Mouse (Mus musculus) lung, postnatal 0 days (tissue): ENCODE data around the gene Ly86. TPM values are rescaled to one million over a fixed set of nuclear protein-coding genes. Genes with fewer than 3 reads are reported as not detected.

Experiments used
- ATAC-seq: fragments of 200-750 bp; cut with Nextera tagmentation; 2 replicates; pipeline ENCODE4 v1.8.0; 2017; ENCODE audit warnings: moderate library complexity
- DNase-seq: peaks from one replicate; pipeline ENCODE4 v3.0.0-alpha.2; 2016; ENCODE audit warnings: low spot score
- H3K27ac ChIP-seq: fragments of 300-500 bp; sonication (generic); 2 replicates; pipeline ENCODE4 v1.5.1; 2014; ENCODE audit warnings: antibody characterized with exemption, mild to moderate bottlenecking, low read length, mixed read lengths
- H3K27me3 ChIP-seq: fragments of 300-500 bp; sonication (generic); replicated peaks from 2 replicates; pipeline ENCODE4 v1.6.1; 2014; ENCODE audit warnings: low read length, mixed read lengths; ENCODE audit not compliant: insufficient read depth
- H3K36me3 ChIP-seq: fragments of 300-500 bp; sonication (generic); 2 replicates; pipeline ENCODE4 v1.6.1; 2014; ENCODE audit warnings: low read length, mixed read lengths; ENCODE audit not compliant: insufficient read depth
- H3K4me1 ChIP-seq: fragments of 300-500 bp; sonication (generic); 2 replicates; pipeline ENCODE4 v1.6.1; 2014; ENCODE audit warnings: antibody characterized with exemption, low read depth, low read length, mixed read lengths; ENCODE audit not compliant: insufficient read depth
- H3K4me2 ChIP-seq: fragments of 300-500 bp; sonication (generic); replicated peaks from 2 replicates; pipeline ENCODE4 v1.6.1; 2014; ENCODE audit warnings: low read depth, mild to moderate bottlenecking, low read length, moderate library complexity, mixed read lengths
- H3K4me3 ChIP-seq: fragments of 300-500 bp; sonication (generic); 2 replicates; pipeline ENCODE4 v1.5.1; 2014; ENCODE audit warnings: low read depth, low read length
- H3K9ac ChIP-seq: fragments of 300-500 bp; sonication (generic); replicated peaks from 2 replicates; pipeline ENCODE4 v1.6.1; 2014; ENCODE audit warnings: low read depth, mild to moderate bottlenecking
- H3K9me3 ChIP-seq: fragments of 300-500 bp; sonication (generic); 2 replicates; pipeline ENCODE4 v1.6.1; 2016; ENCODE audit warnings: low read length, mixed read lengths
- CTCF ChIP-seq: IDR thresholded peaks from 2 replicates; pipeline ENCODE4 v1.5.1; 2016; ENCODE audit warnings: antibody characterized with exemption, mild to moderate bottlenecking
- EP300 ChIP-seq: IDR thresholded peaks from 2 replicates; pipeline ENCODE4 v1.6.1; 2016; ENCODE audit warnings: antibody characterized with exemption, mild to moderate bottlenecking, control low read depth
- WGBS: fragments of 180-500 bp; shearing (Covaris S2); extraction: QIAGEN DNeasy Blood & Tissue Kit; methylation state at CpG from one replicate; pipeline ENCODE4 v1.1.7; 2014; 5-methylcytosine and 5-hydroxymethylcytosine counted together
- polyA plus RNA-seq: library from polyadenylated mRNA; unstranded; fragments of >200 nt; fragmentation: Nextera tagmentation; extraction: Ambion mirVana; gene quantifications from 2 replicates; pipeline ENCODE4 v1.2.1, GENCODE M21; 2015

Gene Ly86
- polyA plus RNA-seq, 1 experiment from 2014 or later: 13.8 TPM

GRCm38 (mm10) chr13:37330971-37331370, 14.0 kb upstream of the Ly86 start:
- 76% methylated on average over 4 of the region's 4 CpGs for WGBS
- Histone ChIP-seq H3K9me3 (no peaks in the 10 kb centered on the region), H3K9ac (no peak overlapping the region), H3K27ac (no peak overlapping the region), H3K4me2 (no peak overlapping the region), H3K27me3 (no peaks in the 10 kb centered on the region), H3K36me3 (no peaks in the 10 kb centered on the region), H3K4me1 (no peaks in the 10 kb centered on the region), H3K4me3 (no peak overlapping the region)
- DNase-seq: no peak
- TF ChIP-seq CTCF (no peak), EP300 (no peak)
- ATAC-seq: no peak

GRCm38 (mm10) chr13:37332779-37333543, 12.0 kb upstream of the Ly86 start:
- Histone ChIP-seq H3K36me3 (no peaks in the 10 kb centered on the region), H3K9me3 (no peaks in the 10 kb centered on the region), H3K4me1 (no peaks in the 10 kb centered on the region), H3K9ac (no peak overlapping the region), H3K27me3 (no peaks in the 10 kb centered on the region), H3K27ac (peak overlapping the region; percentile 75), H3K4me2 (no peak overlapping the region), H3K4me3 (no peak overlapping the region)
- 51% methylated on average over 4 of the region's 4 CpGs for WGBS
- TF ChIP-seq EP300 (peak; percentile 93), CTCF (no peak)
- peak; percentile 87 for ATAC-seq
- DNase-seq: peak; percentile 92

DNA sequence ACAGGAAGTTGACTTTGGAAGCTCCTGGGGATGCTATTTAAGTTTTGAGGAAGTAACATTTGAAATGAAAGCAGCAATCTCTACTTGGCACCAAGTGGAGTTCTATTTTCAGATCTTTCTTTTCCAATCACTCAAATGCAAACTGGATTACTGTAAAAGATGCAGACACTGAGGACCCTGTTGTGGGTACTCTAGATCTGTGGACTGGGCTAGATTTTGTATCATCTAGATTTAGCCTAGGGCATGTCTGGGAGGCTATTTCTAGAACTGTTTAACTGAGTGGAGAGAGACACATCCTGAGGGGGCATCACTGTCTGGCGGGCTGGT, 11.5 kb upstream of the Ly86 start:
- Histone ChIP-seq H3K9me3 (no peaks in the 10 kb centered on the region), H3K36me3 (no peaks in the 10 kb centered on the region), H3K9ac (no peak overlapping the region), H3K4me2 (no peak overlapping the region), H3K27me3 (no peaks in the 10 kb centered on the region), H3K27ac (peak overlapping the region; percentile 16), H3K4me1 (no peaks in the 10 kb centered on the region), H3K4me3 (no peak overlapping the region)
- WGBS: 50% methylated on average over 1 of the region's 1 CpGs
- DNase-seq: no peak
- TF ChIP-seq EP300 (0 out of 2 replicates have a peak, but pooled peaks have one; percentile 6), CTCF (no peak)
- ATAC-seq: no peak

DNA sequence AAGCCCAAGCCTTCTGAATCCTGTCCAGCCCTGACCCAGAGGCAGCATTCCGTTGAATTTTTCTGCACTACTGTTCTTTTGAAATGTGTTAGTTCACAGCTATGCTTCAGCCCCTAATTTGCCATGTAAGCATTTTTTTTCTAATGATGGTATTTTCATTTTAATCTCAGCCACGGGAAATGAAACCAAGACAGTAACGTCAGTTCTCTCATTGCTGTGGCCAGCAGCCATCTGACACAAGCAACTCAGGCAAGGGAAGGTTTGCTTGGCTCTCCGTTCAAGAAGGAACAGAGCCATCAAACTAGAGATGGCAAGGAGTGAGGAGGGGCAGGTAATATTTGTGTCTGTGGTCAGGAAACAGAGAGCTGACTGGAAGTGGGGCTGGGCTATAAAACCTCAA, 7.7 kb upstream of the Ly86 start:
- no peaks in the 10 kb centered on the region for H3K27me3 ChIP-seq
- no peaks in the 10 kb centered on the region for H3K4me1 ChIP-seq
- ATAC-seq (no peak), DNase-seq (no peak)
- no peak overlapping the region for H3K9ac ChIP-seq
- no peaks in the 10 kb centered on the region for H3K36me3 ChIP-seq
- H3K4me2 ChIP-seq: no peak overlapping the region
- TF ChIP-seq EP300: no peak
- no peak for TF ChIP-seq CTCF
- no peaks in the 10 kb centered on the region for H3K9me3 ChIP-seq
- no peak overlapping the region for H3K4me3 ChIP-seq
- H3K27ac ChIP-seq: peak overlapping the region; percentile 48
- WGBS: 57% methylated on average over 4 of the region's 4 CpGs

- H3K4me2 ChIP-seq: no peak overlapping the region
- 32% methylated on average over 7 of the region's 7 CpGs for WGBS
- peak; percentile 78 for ATAC-seq
- H3K4me1 ChIP-seq: no peaks in the 10 kb centered on the region
- no peak overlapping the region for H3K4me3 ChIP-seq
- peak; percentile 91 for DNase-seq
- no peak overlapping the region for H3K9ac ChIP-seq
- H3K9me3 ChIP-seq: no peaks in the 10 kb centered on the region
- peak overlapping the region; percentile 48; the same call in 1 of the 2 replicates for H3K27ac ChIP-seq
- H3K27me3 ChIP-seq: no peaks in the 10 kb centered on the region
- H3K36me3 ChIP-seq: no peaks in the 10 kb centered on the region
- no peak for TF ChIP-seq CTCF
- peak; percentile 68 for TF ChIP-seq EP300
Measured at GRCm38 (mm10) chr13:37337871-37338270, 7.1 kb upstream of the Ly86 start.

GRCm38 (mm10) chr13:37342804-37343203, 2.2 kb upstream of the Ly86 start:
- H3K4me1 ChIP-seq: no peaks in the 10 kb centered on the region
- ATAC-seq (no peak), DNase-seq (no peak)
- no peaks in the 10 kb centered on the region for H3K9me3 ChIP-seq
- TF ChIP-seq CTCF (no peak), EP300 (no peak)
- no peaks in the 10 kb centered on the region for H3K36me3 ChIP-seq
- H3K4me3 ChIP-seq: no peak overlapping the region
- no peaks in the 10 kb centered on the region for H3K27me3 ChIP-seq
- 55% methylated on average over 1 of the region's 1 CpGs for WGBS
- H3K27ac ChIP-seq: no peak overlapping the region
- H3K9ac ChIP-seq: no peak overlapping the region
- no peak overlapping the region for H3K4me2 ChIP-seq
